Mouse (Mus musculus) hindbrain, embryonic 15.5 days (tissue): Measurements from ENCODE around the gene Wfdc12. TPM values are rescaled to one million over a fixed set of nuclear protein-coding genes. Genes with fewer than 3 reads are reported as not detected.
"Not testable (repeated sequence)": the region's sequence is repeated elsewhere in the genome, so short reads cannot be mapped to it uniquely, and the experiment has no call there.

Experiments
- ATAC-seq: fragments of 200-750 bp; cut with Nextera tagmentation; 2 replicates; pipeline ENCODE4 v1.8.0; 2017; ENCODE audit warnings: low read depth, moderate number of reproducible peaks, moderate TSS enrichment; ENCODE audit not compliant: low FRiP score
- H3K27ac ChIP-seq: fragments of 300-500 bp; sonication (generic); replicated peaks from 2 replicates; pipeline ENCODE4 v1.5.1; 2015; ENCODE audit warnings: mild to moderate bottlenecking, inconsistent platforms
- H3K27me3 ChIP-seq: fragments of 300-500 bp; sonication (generic); 2 replicates; pipeline ENCODE4 v1.6.1; 2015; ENCODE audit warnings: control low read depth, inconsistent platforms
- H3K36me3 ChIP-seq: fragments of 300-500 bp; sonication (generic); 2 replicates; pipeline ENCODE4 v1.6.1; 2015; ENCODE audit warnings: control low read depth, inconsistent platforms
- H3K4me1 ChIP-seq: fragments of 300-500 bp; sonication (generic); replicated peaks from 2 replicates; pipeline ENCODE4 v1.6.1; 2015; ENCODE audit warnings: control low read depth, inconsistent platforms
- H3K4me2 ChIP-seq: fragments of 300-500 bp; sonication (generic); 2 replicates; pipeline ENCODE4 v1.6.1; 2015; ENCODE audit warnings: moderate library complexity, mild to moderate bottlenecking, inconsistent platforms
- H3K4me3 ChIP-seq: fragments of 300-500 bp; sonication (generic); 2 replicates; pipeline ENCODE4 v1.5.1; 2015; ENCODE audit warnings: mild to moderate bottlenecking, inconsistent platforms
- H3K9ac ChIP-seq: fragments of 300-500 bp; sonication (generic); 2 replicates; pipeline ENCODE4 v1.6.1; 2015; ENCODE audit warnings: inconsistent platforms
- H3K9me3 ChIP-seq: fragments of 300-500 bp; sonication (generic); 2 replicates; pipeline ENCODE4 v1.6.1; 2016; ENCODE audit warnings: control low read depth, inconsistent platforms
- WGBS: fragments of 180-500 bp; shearing (Covaris S2); methylation state at CpG from one replicate; pipeline ENCODE4 v1.1.7; 2015; 5-methylcytosine and 5-hydroxymethylcytosine counted together
- polyA plus RNA-seq: library from polyadenylated mRNA; unstranded; fragments of >200 nt; fragmentation: Nextera tagmentation; extraction: Ambion mirVana; gene quantifications from 2 replicates; pipeline ENCODE4 v1.2.1, GENCODE M21; 2015

The Wfdc12 gene
- polyA plus RNA-seq: not detected in 2 replicates

DNA sequence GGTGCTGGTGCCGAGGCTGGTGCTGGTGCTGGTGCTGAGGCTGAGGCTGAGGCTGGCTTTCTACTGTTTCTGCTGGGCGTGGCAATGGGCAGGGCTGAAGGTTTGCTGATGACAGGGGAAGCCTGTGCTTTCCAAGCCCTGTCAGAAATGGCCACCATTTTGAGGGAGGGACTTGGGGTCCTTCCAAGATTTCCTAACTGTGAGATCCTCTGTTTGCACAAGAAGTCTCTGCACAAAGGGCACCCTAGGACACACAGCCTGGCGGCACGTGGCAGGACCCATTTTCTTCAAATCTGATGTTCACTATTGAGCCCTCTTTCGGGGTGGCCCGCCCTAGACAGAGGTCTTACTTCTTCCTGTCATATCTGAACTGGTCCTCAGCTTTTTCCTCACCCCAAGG, at the start of gene Wfdc12:
Wfdc12 (minus strand) TSS at position 33 of the 400 bp plus-strand sequence.
- no peaks in the 10 kb centered on the region for H3K36me3 ChIP-seq
- no peak for ATAC-seq
- no peaks in the 10 kb centered on the region for H3K27me3 ChIP-seq
- no peak within 1 kb of the TSS for H3K27ac ChIP-seq
- 83% methylated on average over 6 of the region's 6 CpGs for WGBS
- H3K4me2 ChIP-seq: no peak within 1 kb of the TSS
- H3K4me3 ChIP-seq: no peak within 1 kb of the TSS
- no peak within 1 kb of the TSS for H3K9ac ChIP-seq
- H3K9me3 ChIP-seq: no peaks in the 10 kb centered on the region
- H3K4me1 ChIP-seq: no peaks in the 10 kb centered on the region

- WGBS: 83% methylated on average over 3 of the region's 3 CpGs
- Histone ChIP-seq H3K27ac (no peak within 1 kb of the TSS), H3K9ac (no peak within 1 kb of the TSS), H3K9me3 (no peaks in the 10 kb centered on the region), H3K4me2 (no peak within 1 kb of the TSS), H3K4me3 (no peak within 1 kb of the TSS), H3K4me1 (no peaks in the 10 kb centered on the region), H3K36me3 (no peaks in the 10 kb centered on the region), H3K27me3 (no peaks in the 10 kb centered on the region)
- no peak for ATAC-seq
These were observed 48.0 kb upstream of the Wfdc12 start, which contains the start of gene Svs2 for GRCm38 (mm10) chr2:164238366-164238765. Svs2 (minus strand) TSS chr2:164238466.

DNA sequence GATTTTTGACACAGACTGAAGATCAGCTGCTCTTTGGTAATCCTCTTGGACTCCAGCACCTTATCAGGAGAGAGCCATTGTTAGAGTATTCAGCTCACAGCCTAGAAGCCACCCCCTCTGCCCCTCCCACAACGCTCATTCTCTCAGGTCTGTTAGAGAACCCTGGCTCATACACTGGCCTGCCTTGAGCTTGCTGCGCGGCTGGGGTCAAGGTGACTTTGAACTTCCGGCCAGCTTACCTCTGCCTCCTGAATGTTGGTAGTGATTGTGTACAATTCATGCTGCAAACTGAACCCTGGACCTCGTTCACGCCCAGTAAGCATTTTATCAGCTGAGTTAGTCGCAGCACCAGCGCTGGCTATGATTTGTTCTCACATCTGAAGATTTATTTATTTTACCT, 42.3 kb upstream of the Wfdc12 start:
- Histone ChIP-seq H3K4me2 (no peak overlapping the region), H3K36me3 (no peaks in the 10 kb centered on the region), H3K4me1 (no peaks in the 10 kb centered on the region), H3K9me3 (no peaks in the 10 kb centered on the region), H3K9ac (no peak overlapping the region), H3K4me3 (no peak overlapping the region), H3K27ac (no peak overlapping the region), H3K27me3 (no peaks in the 10 kb centered on the region)
- WGBS: 92% methylated on average over 8 of the region's 8 CpGs
- no peak for ATAC-seq

DNA sequence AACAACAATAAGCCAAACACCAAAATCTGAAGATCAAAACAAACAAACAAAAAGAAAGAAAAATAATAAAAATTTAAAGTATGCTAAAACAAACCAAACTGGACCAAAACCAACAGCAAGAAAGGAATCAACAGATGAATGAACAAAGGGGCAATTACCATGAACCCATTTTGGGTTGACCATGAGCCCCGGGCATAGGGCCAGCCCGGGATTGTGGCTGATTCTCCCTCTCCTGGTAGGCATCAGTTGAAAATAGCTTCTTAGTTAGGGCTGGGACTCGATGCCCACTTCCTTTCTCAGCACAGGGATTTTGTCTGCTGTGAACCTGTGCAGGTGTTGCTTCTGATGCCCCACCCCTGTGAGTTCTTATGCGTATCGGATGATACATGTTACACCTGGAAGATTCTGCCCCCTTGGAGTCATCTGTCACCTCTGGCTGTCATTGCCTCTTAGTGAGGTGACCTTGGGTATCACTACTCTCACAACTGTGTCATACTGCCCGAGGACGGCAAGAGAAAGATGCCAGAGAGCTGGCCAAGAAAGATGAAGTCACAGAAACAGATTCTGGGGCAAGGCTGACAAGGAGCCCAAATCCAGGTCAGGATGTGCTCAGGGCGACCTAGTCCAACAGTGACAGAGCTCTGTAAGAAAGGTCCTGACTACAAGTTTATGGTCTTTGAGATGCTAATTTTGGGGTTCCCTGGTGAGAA, 38.1 kb upstream of the Wfdc12 start:
- Histone ChIP-seq H3K4me2 (no peak overlapping the region), H3K36me3 (no peaks in the 10 kb centered on the region), H3K27ac (no peak overlapping the region), H3K4me3 (no peak overlapping the region), H3K9ac (no peak overlapping the region), H3K9me3 (no peaks in the 10 kb centered on the region), H3K4me1 (no peaks in the 10 kb centered on the region), H3K27me3 (no peaks in the 10 kb centered on the region)
- no peak for ATAC-seq
- 88% methylated on average over 8 of the region's 8 CpGs for WGBS

GRCm38 (mm10) chr2:164221522-164221921, 31.1 kb upstream of the Wfdc12 start, which contains the start of gene Wfdc15b:
Wfdc15b (minus strand) TSS chr2:164221660.
- H3K4me1 ChIP-seq: no peaks in the 10 kb centered on the region
- no peak within 1 kb of the TSS for H3K4me2 ChIP-seq
- 79% methylated on average over 11 of the region's 11 CpGs for WGBS
- H3K9me3 ChIP-seq: no peaks in the 10 kb centered on the region
- no peaks in the 10 kb centered on the region for H3K36me3 ChIP-seq
- H3K4me3 ChIP-seq: no peak within 1 kb of the TSS
- H3K9ac ChIP-seq: no peak within 1 kb of the TSS
- ATAC-seq: no peak
- no peak within 1 kb of the TSS for H3K27ac ChIP-seq
- no peaks in the 10 kb centered on the region for H3K27me3 ChIP-seq

- H3K4me3 ChIP-seq: no peak overlapping the region
- H3K36me3 ChIP-seq: no peaks in the 10 kb centered on the region
- H3K4me2 ChIP-seq: no peak overlapping the region
- H3K27me3 ChIP-seq: no peaks in the 10 kb centered on the region
- H3K9me3 ChIP-seq: no peaks in the 10 kb centered on the region
- no peak overlapping the region for H3K27ac ChIP-seq
- no peak for ATAC-seq
- H3K4me1 ChIP-seq: no peaks in the 10 kb centered on the region
- WGBS: 92% methylated on average over 9 of the region's 9 CpGs
- H3K9ac ChIP-seq: no peak overlapping the region
These were observed 28.9 kb upstream of the Wfdc12 start for GRCm38 (mm10) chr2:164219295-164219694.

GRCm38 (mm10) chr2:164212711-164213110, 22.3 kb upstream of the Wfdc12 start:
- WGBS: 74% methylated on average over 5 of the region's 5 CpGs
- H3K9ac ChIP-seq: no peak overlapping the region
- no peaks in the 10 kb centered on the region for H3K36me3 ChIP-seq
- no peak overlapping the region for H3K4me3 ChIP-seq
- H3K27me3 ChIP-seq: no peaks in the 10 kb centered on the region
- H3K4me2 ChIP-seq: no peak overlapping the region
- ATAC-seq: no peak
- no peaks in the 10 kb centered on the region for H3K9me3 ChIP-seq
- no peaks in the 10 kb centered on the region for H3K4me1 ChIP-seq
- H3K27ac ChIP-seq: no peak overlapping the region

- no peak for ATAC-seq
- WGBS: 88% methylated on average over 4 of the region's 4 CpGs
These were observed 20.5 kb upstream of the Wfdc12 start for GRCm38 (mm10) chr2:164210892-164211291.

DNA sequence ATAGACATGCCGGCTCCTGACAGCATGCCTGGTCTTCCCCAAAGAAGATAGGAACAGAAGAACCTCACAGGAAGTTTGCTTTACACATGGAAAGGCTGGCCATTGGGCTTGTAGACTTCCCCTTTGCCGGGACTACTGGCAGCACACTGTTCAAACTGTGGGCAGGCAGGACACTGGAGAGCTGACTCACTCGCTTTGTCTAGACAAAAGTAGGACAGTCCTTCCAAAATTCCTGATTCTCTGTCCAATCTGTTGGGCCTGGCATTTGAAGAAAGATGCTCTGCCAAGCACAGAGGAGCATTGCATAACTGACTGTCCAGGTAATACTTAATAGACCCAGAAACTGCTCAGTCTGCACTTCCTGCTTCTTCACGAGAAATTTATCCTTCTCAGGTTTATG, 16.3 kb upstream of the Wfdc12 start:
- 86% methylated on average over 4 of the region's 4 CpGs for WGBS
- Histone ChIP-seq H3K27me3 (no peaks in the 10 kb centered on the region), H3K9me3 (no peaks in the 10 kb centered on the region)

More at GRCm38 (mm10) chr2:164210892-164211291, 20.5 kb upstream of the Wfdc12 start:
- H3K27me3 ChIP-seq: no peaks in the 10 kb centered on the region
- no peaks in the 10 kb centered on the region for H3K4me1 ChIP-seq
- no peaks in the 10 kb centered on the region for H3K36me3 ChIP-seq
- H3K4me3 ChIP-seq: no peak overlapping the region
- H3K27ac ChIP-seq: no peak overlapping the region
- no peak overlapping the region for H3K4me2 ChIP-seq
- H3K9ac ChIP-seq: no peak overlapping the region
- H3K9me3 ChIP-seq: no peaks in the 10 kb centered on the region

DNA sequence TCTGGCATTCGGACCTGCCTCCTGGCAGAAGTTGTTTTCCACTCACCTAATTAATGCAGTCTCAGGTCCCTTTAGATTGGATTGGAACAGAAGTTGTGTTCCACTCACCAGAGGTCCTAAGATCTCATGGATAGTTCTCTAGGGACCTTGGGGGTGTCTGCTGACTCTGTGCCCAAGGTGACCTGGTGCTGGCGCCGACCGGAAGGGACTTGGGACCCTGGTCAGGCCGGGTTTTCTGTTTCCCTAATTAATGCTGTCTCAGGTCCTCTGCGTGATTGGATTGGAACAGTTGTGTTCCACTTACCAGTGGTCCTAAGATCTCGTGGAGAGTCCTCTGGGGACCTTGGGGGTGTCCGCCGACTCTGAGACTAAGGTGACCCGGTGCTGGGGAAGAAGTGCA, 15.6 kb upstream of the Wfdc12 start:
- not testable (repeated sequence) for H3K4me3 ChIP-seq, H3K27me3 ChIP-seq, H3K4me1 ChIP-seq, H3K9ac ChIP-seq, H3K36me3 ChIP-seq, ATAC-seq, H3K4me2 ChIP-seq, H3K27ac ChIP-seq, H3K9me3 ChIP-seq
- 94% methylated on average over 10 of the region's 10 CpGs for WGBS

More for the DNA sequence above, 16.3 kb upstream of the Wfdc12 start:
- Histone ChIP-seq H3K27ac (no peak overlapping the region), H3K4me2 (no peak overlapping the region), H3K9ac (no peak overlapping the region), H3K36me3 (no peaks in the 10 kb centered on the region), H3K4me3 (no peak overlapping the region), H3K4me1 (no peaks in the 10 kb centered on the region)
- ATAC-seq: no peak

GRCm38 (mm10) chr2:164199626-164200327, 9.4 kb upstream of the Wfdc12 start, which contains the start of gene Wfdc15a:
Wfdc15a (minus strand) TSS chr2:164200130.
- H3K4me2 ChIP-seq: no peak within 1 kb of the TSS
- no peak for ATAC-seq
- WGBS: 78% methylated on average over 20 of the region's 20 CpGs
- H3K27me3 ChIP-seq: no peaks in the 10 kb centered on the region
- H3K9ac ChIP-seq: no peak within 1 kb of the TSS
- no peaks in the 10 kb centered on the region for H3K9me3 ChIP-seq
- no peaks in the 10 kb centered on the region for H3K4me1 ChIP-seq
- H3K4me3 ChIP-seq: no peak within 1 kb of the TSS
- no peak within 1 kb of the TSS for H3K27ac ChIP-seq
- H3K36me3 ChIP-seq: no peaks in the 10 kb centered on the region

GRCm38 (mm10) chr2:164196700-164196990, 6.2 kb upstream of the Wfdc12 start:
- no peak overlapping the region for H3K9ac ChIP-seq
- no peaks in the 10 kb centered on the region for H3K36me3 ChIP-seq
- no peaks in the 10 kb centered on the region for H3K9me3 ChIP-seq
- no peaks in the 10 kb centered on the region for H3K27me3 ChIP-seq
- WGBS: 88% methylated on average over 5 of the region's 5 CpGs
- no peak for ATAC-seq
- H3K27ac ChIP-seq: no peak overlapping the region
- no peak overlapping the region for H3K4me2 ChIP-seq
- no peak overlapping the region for H3K4me3 ChIP-seq
- H3K4me1 ChIP-seq: no peaks in the 10 kb centered on the region
